ENCODE assay signal across 14 mouse cellular contexts in genomic region chr11:11907703-11908413, GRCm38 (mm10). TPM values are rescaled to one million over a fixed set of nuclear protein-coding genes. Genes with fewer than 3 reads are reported as not detected.
DNase-seq lines count a peak whose midpoint lies in the region; ATAC-seq lines count a peak whose summit lies in the region.
"Had no signal": no experiment of that assay in that cellular context is flagged by ENCODE, and none has a peak within 500 bp of the region (broad histone marks: within the 10 kb centered on the region; RNA-seq: fewer than 3 reads in every experiment).

No protein-coding gene starts in this region.

- H3K9ac ChIP-seq in hindbrain, embryonic 16.5 days (ENCODE audit: low read depth, low read length), result no peak overlapping the region

- DNase-seq in left cerebral cortex, postnatal 14 days (ENCODE audit: low spot score in 2 of 2), result peak; percentile 19 to 40
- no peak for DNase-seq in left cerebral cortex, adult 11 months (ENCODE audit: low spot score)
- peak; percentile 93 for DNase-seq in adipocyte (ENCODE audit: low spot score)
- peak; percentile 63 for DNase-seq in fibroblast of lung, adult 2 months (ENCODE audit: low read depth)
- peak; percentile 56 for DNase-seq in skeletal muscle tissue, adult 2 months (ENCODE audit: low read depth, low spot score)
- no peak for DNase-seq in spleen, postnatal 4 days (ENCODE audit: low spot score in 2 of 2)
- DNase-seq: cerebellum, adult 9-10 months; right cerebral cortex, postnatal 14 days; thymus, postnatal 25 days had no signal

- no peak overlapping the region for H3K4me3 ChIP-seq in hindbrain, embryonic 16.5 days (ENCODE audit: low read length)

- H3K27me3 ChIP-seq in hindbrain, embryonic 16.5 days (replicated peaks; ENCODE audit: control insufficient read depth, insufficient read depth, low read length), result no peaks in the 10 kb centered on the region

- no peaks in the 10 kb centered on the region for H3K36me3 ChIP-seq in hindbrain, embryonic 16.5 days (ENCODE audit: control insufficient read depth, insufficient read depth, low read length)
- H3K36me3 ChIP-seq: G1E had no signal

- intact Hi-C loops in left cerebral cortex, postnatal 14 days (cut with DNase I), result no loop called here

- no peak for ATAC-seq in hindbrain, embryonic 16.5 days

- H3K4me2 ChIP-seq in hindbrain, embryonic 16.5 days (ENCODE audit: low read length), result no peak overlapping the region

- H3K9me3 ChIP-seq in hindbrain, embryonic 16.5 days (ENCODE audit: control insufficient read depth, low read length), result no peaks in the 10 kb centered on the region
- H3K9me3 ChIP-seq: G1E had no signal

- no peaks in the 10 kb centered on the region for H3K4me1 ChIP-seq in hindbrain, embryonic 16.5 days (ENCODE audit: control insufficient read depth, insufficient read depth, low read depth, low read length)

- no peak overlapping the region for H3K27ac ChIP-seq in hindbrain, embryonic 16.5 days (ENCODE audit: low read depth, low read length)
- H3K27ac ChIP-seq: kidney, postnatal 0 days had no signal

- 61% methylated on average over 7 of the region's 7 CpGs for whole genome bisulfite sequencing in hindbrain, embryonic 16.5 days

RNA-seq across cellular contexts. Expression of gene Ddc, which starts 9.9 kb away (rescaled TPM):
- total RNA-seq in left cerebral cortex, postnatal 14 days (2021), result 1 to 10 TPM; 5.1 to 5.4 TPM
- polyA plus RNA-seq in hindbrain, embryonic 16.5 days (2015; fragmentation: Nextera tagmentation; extraction: Ambion mirVana), result 10.6 and 11.9 TPM in 2 replicates
- total RNA-seq: hematopoietic stem cell, adult 5-6 weeks; megakaryocyte progenitor cell, adult 5-6 weeks had no signal

Comparison
In these comparisons a context has a peak if more than half of its experiments do, and no peak if none do; other contexts are left out.
1. DNase-seq: peak in left cerebral cortex, postnatal 14 days (2 of 2), adipocyte (single experiment), fibroblast of lung, adult 2 months (single experiment) and skeletal muscle tissue, adult 2 months (single experiment); none in left cerebral cortex, adult 11 months (single experiment) and spleen, postnatal 4 days (0 of 2).